Mouse (Mus musculus) ES-E14 (cell line): ENCODE results near the gene Ramp2.

ENCODE experiments used
- HCFC1 ChIP-seq: IDR thresholded peaks from 2 replicates; pipeline ENCODE4 v1.6.1; 2012; ENCODE audit warnings: low read length, inconsistent platforms, borderline replicate concordance; ENCODE audit not compliant: insufficient read depth
- ZC3H11A ChIP-seq: IDR thresholded peaks from 2 replicates; pipeline ENCODE4 v1.6.1; 2012; ENCODE audit warnings: low read depth, mild to moderate bottlenecking, inconsistent platforms, low read length, borderline replicate concordance
- ZNF384 ChIP-seq: IDR thresholded peaks from 2 replicates; pipeline ENCODE4 v1.6.1; 2012; ENCODE audit warnings: low read depth, low read length, inconsistent platforms

- TF ChIP-seq ZC3H11A (no peak), HCFC1 (no peak), ZNF384 (no peak)
These were observed 25.0 kb upstream of the Ramp2 start for GRCm38 (mm10) chr11:101220853-101221252.
